Mouse (Mus musculus) embryonic facial prominence, embryonic 13.5 days (tissue): ENCODE measurements around the gene Gpr3. TPM values are rescaled to one million over a fixed set of nuclear protein-coding genes. Genes with fewer than 3 reads are reported as not detected.

Experiments
- ATAC-seq: fragments of 200-750 bp; cut with Nextera tagmentation; 2 replicates; pipeline ENCODE4 v1.8.0; 2017; ENCODE audit warnings: low read depth; ENCODE audit not compliant: insufficient number of reproducible peaks, insufficient read depth, low FRiP score, low TSS enrichment
- H3K27ac ChIP-seq: fragments of 300-500 bp; sonication (generic); 2 replicates; pipeline ENCODE4 v1.5.1; 2015; ENCODE audit warnings: moderate library complexity, mild to moderate bottlenecking, inconsistent platforms
- H3K27me3 ChIP-seq: fragments of 300-500 bp; sonication (generic); 2 replicates; pipeline ENCODE4 v1.6.1; 2015; ENCODE audit warnings: mild to moderate bottlenecking, inconsistent platforms
- H3K36me3 ChIP-seq: fragments of 300-500 bp; sonication (generic); 2 replicates; pipeline ENCODE4 v1.6.1; 2015; ENCODE audit warnings: mild to moderate bottlenecking, inconsistent platforms
- H3K4me1 ChIP-seq: fragments of 300-500 bp; sonication (generic); 2 replicates; pipeline ENCODE4 v1.6.1; 2015; ENCODE audit warnings: inconsistent platforms
- H3K4me2 ChIP-seq: fragments of 300-500 bp; sonication (generic); 2 replicates; pipeline ENCODE4 v1.6.1; 2015; ENCODE audit warnings: moderate library complexity, mild to moderate bottlenecking, inconsistent platforms
- H3K4me3 ChIP-seq: fragments of 300-500 bp; sonication (generic); 2 replicates; pipeline ENCODE4 v1.5.1; 2015; ENCODE audit warnings: mild to moderate bottlenecking, inconsistent platforms
- H3K9ac ChIP-seq: fragments of 300-500 bp; sonication (generic); 2 replicates; pipeline ENCODE4 v1.6.1; 2015; ENCODE audit warnings: mild to moderate bottlenecking, inconsistent platforms
- H3K9me3 ChIP-seq: fragments of 300-500 bp; sonication (generic); 2 replicates; pipeline ENCODE4 v1.6.1; 2016; ENCODE audit warnings: inconsistent platforms
- WGBS: fragments of 180-500 bp; shearing (Covaris S2); methylation state at CpG from one replicate; pipeline ENCODE4 v1.1.7; 2015; ENCODE audit warnings: mixed read lengths; 5-methylcytosine and 5-hydroxymethylcytosine counted together
- polyA plus RNA-seq: library from polyadenylated mRNA; unstranded; fragments of >200 nt; fragmentation: Nextera tagmentation; extraction: Ambion mirVana; gene quantifications from 2 replicates; pipeline ENCODE4 v1.2.1, GENCODE M21; 2015

Gene Gpr3
- polyA plus RNA-seq = 0.15 and 0.37 TPM in 2 replicates

- H3K9ac ChIP-seq = peak within 1 kb of the TSS; percentile 69
- peaks cover 26% of the 10 kb centered on the region for H3K4me1 ChIP-seq
- H3K4me2 ChIP-seq = peak within 1 kb of the TSS; percentile 96
- no peak for ATAC-seq
- peak within 1 kb of the TSS; percentile 65 for H3K4me3 ChIP-seq
- 2% methylated on average over 52 of the region's 52 CpGs for WGBS
- H3K36me3 ChIP-seq = no peaks in the 10 kb centered on the region
- H3K9me3 ChIP-seq = no peaks in the 10 kb centered on the region
- peaks cover 49% of the 10 kb centered on the region for H3K27me3 ChIP-seq
- H3K27ac ChIP-seq = no peak within 1 kb of the TSS; the same call in 1 of the 2 replicates
Measured at GRCm38 (mm10) chr4:133211751-133212561, at the start of gene Gpr3, which contains the start of gene Cd164l2. Gene Gpr3 (minus strand): TSS chr4:133212536. Gene Cd164l2 (plus strand): TSS chr4:133212131.

GRCm38 (mm10) chr4:133261641-133262374, 49.5 kb upstream of the Gpr3 start:
- Histone ChIP-seq H3K9ac (0 out of 2 replicates have a peak overlapping the region, but pooled peaks have one; percentile 32), H3K36me3 (peaks cover 38% of the 10 kb centered on the region), H3K27me3 (peaks cover 12% of the 10 kb centered on the region), H3K27ac (peak overlapping the region; percentile 12), H3K4me3 (no peak overlapping the region), H3K4me1 (peaks cover 3% of the 10 kb centered on the region; the same call in 1 of the 2 replicates), H3K4me2 (peak overlapping the region; percentile 29), H3K9me3 (no peaks in the 10 kb centered on the region)
- WGBS = 37% methylated on average over 10 of the region's 10 CpGs
- ATAC-seq = no peak

GRCm38 (mm10) chr4:133257798-133258408, 45.6 kb upstream of the Gpr3 start:
- peaks cover 46% of the 10 kb centered on the region for H3K27me3 ChIP-seq

GRCm38 (mm10) chr4:133257230-133257629, 44.9 kb upstream of the Gpr3 start:
- Histone ChIP-seq H3K4me2 (peak overlapping the region; percentile 17), H3K27me3 (peaks cover 53% of the 10 kb centered on the region), H3K9ac (no peak overlapping the region), H3K36me3 (no peaks in the 10 kb centered on the region), H3K27ac (no peak overlapping the region), H3K4me3 (0 out of 2 replicates have a peak overlapping the region, but pooled peaks have one; percentile 0), H3K9me3 (no peaks in the 10 kb centered on the region), H3K4me1 (peaks cover 6% of the 10 kb centered on the region; the same call in 1 of the 2 replicates)
- no peak for ATAC-seq
- WGBS = 26% methylated on average over 11 of the region's 12 CpGs

More at GRCm38 (mm10) chr4:133257798-133258408, 45.6 kb upstream of the Gpr3 start:
- no peak overlapping the region for H3K9ac ChIP-seq
- 69% methylated on average over 12 of the region's 12 CpGs for WGBS
- no peak overlapping the region for H3K4me3 ChIP-seq
- H3K9me3 ChIP-seq = no peaks in the 10 kb centered on the region
- H3K4me2 ChIP-seq = no peak overlapping the region
- no peak for ATAC-seq
- peaks cover under 1% of the 10 kb centered on the region; the same call in 1 of the 2 replicates for H3K36me3 ChIP-seq
- H3K27ac ChIP-seq = no peak overlapping the region
- H3K4me1 ChIP-seq = peaks cover 6% of the 10 kb centered on the region; the same call in 1 of the 2 replicates

GRCm38 (mm10) chr4:133256820-133257219, 44.5 kb upstream of the Gpr3 start:
- H3K36me3 ChIP-seq = no peaks in the 10 kb centered on the region
- H3K4me1 ChIP-seq = peaks cover 6% of the 10 kb centered on the region; the same call in 1 of the 2 replicates
- 0 out of 2 replicates have a peak overlapping the region, but pooled peaks have one; percentile 0 for H3K4me3 ChIP-seq
- peak overlapping the region; percentile 17 for H3K4me2 ChIP-seq
- no peak overlapping the region for H3K9ac ChIP-seq
- no peak overlapping the region for H3K27ac ChIP-seq
- WGBS = 17% methylated on average over 24 of the region's 24 CpGs
- ATAC-seq = no peak
- H3K9me3 ChIP-seq = no peaks in the 10 kb centered on the region
- peaks cover 57% of the 10 kb centered on the region for H3K27me3 ChIP-seq

- Histone ChIP-seq H3K27ac (no peak overlapping the region), H3K4me1 (peaks cover 20% of the 10 kb centered on the region), H3K4me2 (no peak overlapping the region), H3K27me3 (peaks cover 71% of the 10 kb centered on the region), H3K36me3 (no peaks in the 10 kb centered on the region), H3K4me3 (no peak overlapping the region), H3K9me3 (no peaks in the 10 kb centered on the region), H3K9ac (no peak overlapping the region)
- no peak for ATAC-seq
- 59% methylated on average over 6 of the region's 6 CpGs for WGBS
Measured at GRCm38 (mm10) chr4:133255392-133255791, 43.1 kb upstream of the Gpr3 start.

GRCm38 (mm10) chr4:133253412-133253811, 41.1 kb upstream of the Gpr3 start:
- Histone ChIP-seq H3K36me3 (no peaks in the 10 kb centered on the region), H3K9ac (no peak overlapping the region), H3K4me3 (no peak overlapping the region), H3K4me2 (no peak overlapping the region), H3K27me3 (peaks cover 87% of the 10 kb centered on the region), H3K9me3 (no peaks in the 10 kb centered on the region), H3K27ac (no peak overlapping the region), H3K4me1 (peaks cover 20% of the 10 kb centered on the region)
- ATAC-seq = no peak
- WGBS = 83% methylated on average over 12 of the region's 12 CpGs

GRCm38 (mm10) chr4:133252089-133252488, 39.8 kb upstream of the Gpr3 start:
- ATAC-seq = no peak
- Histone ChIP-seq H3K36me3 (no peaks in the 10 kb centered on the region), H3K4me1 (peaks cover 20% of the 10 kb centered on the region), H3K27me3 (peaks cover 91% of the 10 kb centered on the region), H3K4me3 (no peak overlapping the region), H3K9me3 (no peaks in the 10 kb centered on the region), H3K27ac (no peak overlapping the region), H3K4me2 (peak overlapping the region; percentile 64), H3K9ac (0 out of 2 replicates have a peak overlapping the region, but pooled peaks have one; percentile 11)
- WGBS = 25% methylated on average over 4 of the region's 4 CpGs

GRCm38 (mm10) chr4:133251214-133251613, 38.9 kb upstream of the Gpr3 start:
- peak overlapping the region; percentile 61 for H3K9ac ChIP-seq
- 1% methylated on average over 31 of the region's 31 CpGs for WGBS
- H3K36me3 ChIP-seq = no peaks in the 10 kb centered on the region
- ATAC-seq = no peak
- H3K4me1 ChIP-seq = peaks cover 14% of the 10 kb centered on the region
- H3K9me3 ChIP-seq = no peaks in the 10 kb centered on the region
- peak overlapping the region; percentile 41 for H3K4me3 ChIP-seq
- H3K27ac ChIP-seq = no peak overlapping the region
- H3K4me2 ChIP-seq = peak overlapping the region; percentile 64
- H3K27me3 ChIP-seq = peaks cover 91% of the 10 kb centered on the region

- under 1% methylated on average over 22 of the region's 22 CpGs for WGBS
- Histone ChIP-seq H3K36me3 (no peaks in the 10 kb centered on the region), H3K4me2 (peak overlapping the region; percentile 64), H3K9ac (peak overlapping the region; percentile 61), H3K4me3 (peak overlapping the region; percentile 41), H3K27ac (no peak overlapping the region), H3K27me3 (peaks cover 91% of the 10 kb centered on the region), H3K9me3 (no peaks in the 10 kb centered on the region), H3K4me1 (peaks cover 14% of the 10 kb centered on the region)
- no peak for ATAC-seq
Measured at GRCm38 (mm10) chr4:133250609-133251008, 38.3 kb upstream of the Gpr3 start.

GRCm38 (mm10) chr4:133247806-133248449, 35.6 kb upstream of the Gpr3 start:
- 72% methylated on average over 13 of the region's 13 CpGs for WGBS
- ATAC-seq = no peak
- H3K36me3 ChIP-seq = no peaks in the 10 kb centered on the region
- no peaks in the 10 kb centered on the region for H3K9me3 ChIP-seq
- H3K4me1 ChIP-seq = peaks cover 14% of the 10 kb centered on the region
- no peak overlapping the region for H3K4me3 ChIP-seq
- peaks cover 94% of the 10 kb centered on the region for H3K27me3 ChIP-seq
- H3K4me2 ChIP-seq = no peak overlapping the region
- H3K9ac ChIP-seq = no peak overlapping the region
- H3K27ac ChIP-seq = no peak overlapping the region
